Mouse (Mus musculus): Measurements from ENCODE around the gene Lrrc8c. TPM values are rescaled to one million over a fixed set of nuclear protein-coding genes. Genes with fewer than 3 reads are reported as not detected.

The Lrrc8c gene
- total RNA-seq, 2 experiments from 2014 or later: 8.3 to 11.0 TPM

DNA sequence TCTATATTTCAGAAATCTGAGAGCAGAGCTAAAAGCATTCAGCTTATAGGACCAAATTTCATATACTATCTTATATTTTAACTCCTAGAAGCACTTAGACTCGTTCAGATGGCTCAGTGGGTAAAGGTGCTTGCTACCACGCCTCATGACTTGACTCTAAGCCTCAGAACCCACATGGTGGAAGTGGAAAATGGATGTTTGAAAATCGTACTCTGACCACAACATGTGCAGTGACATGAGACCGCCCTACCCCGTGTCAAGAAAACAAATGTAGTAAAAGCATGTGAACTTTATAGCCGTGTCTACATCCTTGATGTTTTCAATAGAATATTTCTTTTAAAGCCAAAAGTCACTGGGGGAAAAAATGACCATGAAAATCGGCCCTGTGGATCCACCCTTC, 21.9 kb downstream of the Lrrc8c start:
- no peak for DNase-seq
- intact Hi-C loops (cut with DNase I): no loop called here

DNA sequence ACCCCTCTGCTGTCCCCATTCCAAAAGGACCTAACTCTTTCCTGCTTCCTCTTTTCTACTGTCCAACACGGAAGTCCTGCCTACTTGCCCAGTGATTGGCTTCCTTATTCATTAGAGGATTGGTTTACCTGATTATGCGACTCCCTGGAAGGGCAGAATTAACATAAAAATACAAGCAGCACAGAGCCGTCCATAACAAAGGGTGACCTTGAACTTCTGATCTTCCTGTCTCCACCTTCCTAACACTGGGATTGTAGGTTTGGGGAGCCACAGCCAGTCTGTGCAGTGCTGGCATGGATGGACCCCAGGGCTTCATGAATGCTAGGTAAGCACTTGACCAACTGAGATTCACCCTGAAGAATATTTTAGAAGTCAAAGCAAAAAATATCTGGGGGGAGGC, 25.9 kb downstream of the Lrrc8c start:
- DNase-seq: no peak
- intact Hi-C loops (cut with DNase I): no loop called here

DNA sequence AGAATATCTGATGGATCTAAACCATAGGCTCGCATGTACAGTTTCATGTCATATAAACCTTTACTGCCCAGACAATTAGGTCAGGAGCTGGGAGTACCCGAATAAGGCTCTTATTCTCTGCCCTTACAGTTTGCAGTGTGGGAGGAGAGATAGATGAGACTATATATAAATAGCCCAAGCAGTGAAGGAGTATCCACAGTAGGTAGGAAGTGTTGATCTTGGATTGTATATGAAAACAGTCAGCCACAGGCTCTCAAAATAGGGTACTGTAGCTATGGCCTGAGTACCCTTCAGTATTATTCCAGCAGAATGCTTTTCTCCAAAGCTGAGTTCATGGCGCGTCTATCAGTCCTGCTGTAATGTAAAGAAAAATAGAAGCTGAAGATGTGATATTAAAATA, 27.9 kb downstream of the Lrrc8c start:
- intact Hi-C loops (cut with DNase I): no loop called here

DNA sequence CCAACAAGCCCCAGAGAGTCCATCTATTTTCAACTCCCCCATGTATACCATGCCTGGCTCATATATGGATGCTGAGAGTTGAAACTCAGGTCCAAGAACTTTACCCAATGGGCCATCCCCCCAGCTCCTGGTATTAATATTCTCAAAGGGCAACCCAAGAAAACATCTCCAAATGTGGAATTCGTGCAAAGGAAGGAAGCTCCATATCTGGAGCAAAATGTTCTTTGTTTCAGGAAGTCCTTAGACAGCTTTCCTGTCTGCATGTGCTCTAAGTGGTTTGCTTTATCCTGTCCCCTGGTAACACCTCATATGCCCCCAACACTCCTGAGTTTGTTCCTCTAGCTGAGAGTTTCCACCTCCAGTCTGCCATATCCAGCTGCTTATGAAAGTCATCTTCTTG, 32.6 kb downstream of the Lrrc8c start:
- intact Hi-C loops (cut with DNase I): no loop called here
- DNase-seq: no peak

More for the DNA sequence above, 27.9 kb downstream of the Lrrc8c start:
- DNase-seq: no peak

DNA sequence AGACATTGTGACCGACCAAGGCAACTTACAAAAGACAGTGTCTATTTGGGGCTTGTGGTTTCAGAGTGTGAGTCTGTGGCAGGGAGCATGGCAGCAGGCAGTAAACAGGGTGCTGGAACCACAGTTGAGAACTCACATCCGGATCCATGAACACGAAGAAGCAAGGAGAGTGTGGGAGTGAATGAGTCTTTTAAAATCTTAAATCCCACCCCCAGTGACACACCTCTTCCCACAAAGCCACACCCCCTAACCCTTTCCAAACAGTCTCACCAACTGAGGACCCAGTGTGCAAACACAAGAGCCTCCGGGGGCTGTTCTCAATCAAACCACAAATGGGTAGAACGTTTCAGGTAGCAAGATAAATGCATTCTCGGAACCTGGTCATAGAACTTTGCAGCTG, 37.1 kb downstream of the Lrrc8c start:
- intact Hi-C loops (cut with DNase I): no loop called here
- DNase-seq: no peak

DNA sequence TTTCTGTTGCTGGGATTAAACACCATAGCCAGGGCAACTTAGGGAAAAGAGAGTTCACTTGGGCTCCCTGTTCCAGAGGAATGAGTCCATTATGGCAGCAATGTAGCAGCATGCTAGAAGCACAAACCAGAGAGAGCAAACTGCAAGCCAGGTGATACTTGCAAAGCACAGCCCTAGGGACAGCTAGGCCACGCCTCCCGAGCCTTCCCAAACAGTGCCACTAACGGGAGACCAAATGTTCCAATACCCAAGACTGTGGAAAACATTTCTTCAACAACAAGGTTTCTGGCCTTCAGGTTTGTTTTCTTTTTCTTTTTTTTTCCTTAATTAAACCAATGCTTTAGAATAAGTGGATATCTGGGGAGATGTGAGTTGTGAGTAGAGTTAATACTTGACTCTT, 38.2 kb downstream of the Lrrc8c start:
- no peak for DNase-seq
- intact Hi-C loops (cut with DNase I): no loop called here

DNA sequence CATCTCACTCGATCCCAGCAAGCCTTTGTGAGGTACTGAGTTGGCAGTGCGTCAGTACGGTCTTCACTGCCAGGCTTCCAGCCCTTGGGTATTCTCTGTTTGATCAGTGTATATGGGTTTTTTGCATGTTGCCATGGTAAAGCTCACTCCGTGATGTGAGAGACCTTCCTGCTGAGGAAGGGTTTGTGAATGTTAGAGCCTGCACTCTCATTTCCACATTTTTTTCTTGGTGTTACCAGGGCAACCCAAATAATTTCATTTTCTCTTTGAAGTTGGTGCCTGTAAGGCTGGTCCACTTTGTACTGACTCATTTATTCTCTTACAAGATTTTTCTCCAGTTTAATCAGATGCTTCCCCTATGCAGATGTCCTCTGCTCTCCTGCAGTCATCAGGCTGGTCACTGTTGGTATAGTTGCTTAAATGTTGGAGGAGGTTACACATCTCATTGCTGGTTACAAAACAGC, 38.6 kb downstream of the Lrrc8c start:
- intact Hi-C loops (cut with DNase I): no loop called here
- DNase-seq: no peak

DNA sequence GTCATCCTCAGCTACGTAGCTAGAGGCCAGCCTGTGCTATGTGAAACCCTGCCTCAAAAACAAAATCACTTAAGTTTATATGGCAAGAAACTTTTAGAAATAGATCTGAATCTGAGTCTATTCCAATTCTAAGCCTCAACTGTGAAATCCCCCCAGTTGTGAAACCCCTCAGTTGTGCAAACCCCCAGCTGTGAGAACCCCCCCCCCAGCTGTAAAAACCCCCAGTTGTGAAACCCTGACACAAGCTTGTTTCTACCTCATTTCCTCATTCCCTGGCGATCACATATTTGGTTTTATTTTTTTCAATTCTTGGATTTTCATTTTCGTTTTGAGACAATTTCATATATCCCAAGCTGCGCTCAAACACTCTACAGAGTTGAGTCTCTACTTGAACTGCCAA, 39.3 kb downstream of the Lrrc8c start:
- no peak for DNase-seq
- intact Hi-C loops (cut with DNase I): no loop called here

DNA sequence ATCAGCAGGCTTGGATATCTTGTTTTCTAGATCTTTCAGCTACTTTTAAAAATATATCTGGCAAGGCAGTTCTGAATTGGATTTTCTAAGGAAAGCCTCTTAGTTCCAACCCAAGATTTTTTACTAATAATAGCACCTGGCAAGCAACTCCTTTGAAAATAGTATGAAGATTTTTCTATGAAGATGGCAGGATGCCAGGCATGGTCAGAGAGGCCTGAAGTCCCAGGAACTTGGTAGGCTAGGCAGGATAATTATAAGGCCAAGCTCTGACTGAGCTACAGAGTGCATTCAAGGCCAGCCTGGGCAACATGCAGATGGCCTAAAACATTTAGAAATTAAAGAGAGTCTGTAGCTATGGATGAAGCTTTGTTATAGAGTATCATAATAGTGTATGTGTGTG, 42.7 kb downstream of the Lrrc8c start:
- intact Hi-C loops (cut with DNase I): no loop called here

DNA sequence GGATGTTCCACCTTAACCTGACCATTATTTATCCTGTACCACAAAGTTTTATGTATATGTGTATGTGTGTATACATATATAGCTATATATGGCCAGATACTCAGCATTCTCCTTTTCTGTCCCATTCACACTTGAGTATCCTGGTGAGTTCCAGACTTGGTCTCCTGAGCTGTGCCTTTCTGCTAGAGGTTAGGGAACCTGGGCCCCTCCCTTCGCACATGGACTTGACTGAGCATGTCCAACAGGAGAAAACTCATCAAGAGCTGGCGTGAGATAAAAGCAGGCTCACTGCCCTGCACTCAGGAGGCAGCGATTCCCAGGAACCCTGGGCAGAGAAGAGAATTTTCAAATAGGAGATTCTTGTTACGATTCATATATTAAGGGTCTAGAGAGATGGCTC, 45.6 kb downstream of the Lrrc8c start:
- no peak for DNase-seq
- intact Hi-C loops (cut with DNase I): no loop called here

More for the DNA sequence above, 42.7 kb downstream of the Lrrc8c start:
- no peak for DNase-seq

DNA sequence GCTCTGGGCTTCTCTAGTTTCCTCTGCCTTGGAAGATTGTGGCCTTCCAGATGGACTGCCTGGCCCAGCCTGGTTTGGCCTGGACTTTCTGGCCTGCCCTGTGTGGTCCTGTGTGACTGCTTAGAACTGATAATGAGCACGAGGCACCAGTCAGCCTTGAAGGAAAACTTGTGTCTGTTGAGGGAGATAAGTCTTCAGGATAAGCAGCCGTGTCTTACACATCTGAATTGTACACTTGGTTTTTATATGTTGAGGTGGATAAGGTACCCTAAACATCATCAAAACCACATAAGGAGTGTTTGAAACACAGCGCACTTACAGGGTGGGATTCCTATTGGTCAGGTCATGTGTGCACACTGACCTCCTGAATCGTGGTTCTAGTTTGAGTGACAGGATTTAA, 46.6 kb downstream of the Lrrc8c start:
- intact Hi-C loops (cut with DNase I): no loop called here
- DNase-seq: no peak

DNA sequence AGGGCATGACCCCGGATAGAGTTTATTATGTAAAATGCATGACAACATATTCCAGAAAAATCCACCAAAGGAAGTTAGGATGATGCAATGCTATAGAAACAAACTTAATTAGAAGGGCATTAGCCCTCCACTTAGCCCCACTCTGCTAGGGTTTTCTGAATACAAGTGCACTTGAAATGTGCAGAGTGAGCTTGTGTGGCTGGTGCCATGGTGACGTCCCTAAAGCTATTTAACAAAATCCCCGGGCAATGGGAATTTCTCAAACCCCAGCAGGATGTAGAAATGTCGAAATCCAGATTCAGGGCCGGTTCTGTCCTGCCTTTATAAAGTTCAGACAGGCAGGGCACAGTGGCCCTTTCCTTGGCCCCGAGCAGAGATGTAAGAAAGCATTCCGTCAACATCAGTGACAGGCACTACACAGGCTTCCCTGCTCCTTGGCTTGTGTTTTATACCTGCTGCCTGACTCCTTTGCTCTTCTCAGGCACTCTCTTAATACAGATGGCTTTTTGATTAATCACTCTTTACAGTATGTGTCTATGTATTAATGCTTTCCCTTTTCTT, 47.7 kb downstream of the Lrrc8c start:
- intact Hi-C loops (cut with DNase I): no loop called here

DNA sequence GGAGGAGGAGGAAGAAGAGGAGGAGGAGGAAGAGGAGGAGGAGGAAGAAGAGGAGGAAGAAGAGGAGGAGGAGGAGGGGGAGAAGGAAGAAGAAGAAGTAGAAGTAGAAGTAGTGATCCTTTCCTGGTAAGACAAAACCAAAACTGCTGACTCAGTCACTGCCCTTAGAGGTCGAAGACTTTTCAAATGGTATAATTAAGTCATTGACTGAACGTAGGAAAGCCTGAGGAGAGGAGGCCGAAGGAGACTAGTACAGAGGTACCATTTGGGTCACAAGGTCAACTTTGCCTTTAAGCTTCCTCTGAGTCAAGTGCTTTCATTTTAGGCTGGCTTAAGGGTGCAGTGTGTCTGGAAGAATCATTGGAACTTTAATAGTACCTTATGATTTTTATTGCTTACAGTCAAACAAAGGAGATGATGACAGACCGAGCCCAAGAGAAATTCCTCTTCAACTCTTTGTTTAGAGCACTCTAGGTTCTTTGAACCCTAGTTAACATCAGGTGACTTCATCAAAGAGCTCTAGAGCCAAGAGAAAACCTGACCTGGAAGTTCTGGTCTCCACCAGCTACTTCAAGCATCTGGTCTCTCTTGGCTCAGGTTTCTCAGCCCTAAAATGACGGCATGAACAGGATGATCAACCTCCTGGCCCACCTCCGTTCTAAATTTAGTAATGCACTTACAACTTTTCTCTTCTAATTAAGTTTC, 49.0 kb downstream of the Lrrc8c start:
- intact Hi-C loops (cut with DNase I): no loop called here
- DNase-seq: no peak

More for the DNA sequence above, 47.7 kb downstream of the Lrrc8c start:
- no peak for DNase-seq

DNA sequence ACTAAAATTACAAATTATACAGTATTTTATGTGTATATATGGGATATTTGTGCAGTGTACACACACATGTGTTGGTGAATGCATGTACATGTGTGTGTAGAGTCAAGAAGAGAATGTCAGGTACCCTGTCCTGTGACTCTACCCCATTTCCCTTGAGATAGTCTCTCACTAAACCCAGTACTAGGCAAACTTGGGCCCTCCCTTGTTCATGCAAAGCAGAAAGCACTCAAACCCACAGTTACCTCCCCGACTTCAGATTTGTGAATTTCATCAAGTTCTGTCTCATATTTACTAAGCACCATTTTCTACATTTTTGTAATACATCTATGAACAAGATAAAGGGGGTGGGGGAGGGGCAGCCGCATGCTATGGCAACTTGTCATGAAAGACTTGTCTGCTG, 50.0 kb downstream of the Lrrc8c start:
- DNase-seq: no peak
- intact Hi-C loops (cut with DNase I): no loop called here

DNA sequence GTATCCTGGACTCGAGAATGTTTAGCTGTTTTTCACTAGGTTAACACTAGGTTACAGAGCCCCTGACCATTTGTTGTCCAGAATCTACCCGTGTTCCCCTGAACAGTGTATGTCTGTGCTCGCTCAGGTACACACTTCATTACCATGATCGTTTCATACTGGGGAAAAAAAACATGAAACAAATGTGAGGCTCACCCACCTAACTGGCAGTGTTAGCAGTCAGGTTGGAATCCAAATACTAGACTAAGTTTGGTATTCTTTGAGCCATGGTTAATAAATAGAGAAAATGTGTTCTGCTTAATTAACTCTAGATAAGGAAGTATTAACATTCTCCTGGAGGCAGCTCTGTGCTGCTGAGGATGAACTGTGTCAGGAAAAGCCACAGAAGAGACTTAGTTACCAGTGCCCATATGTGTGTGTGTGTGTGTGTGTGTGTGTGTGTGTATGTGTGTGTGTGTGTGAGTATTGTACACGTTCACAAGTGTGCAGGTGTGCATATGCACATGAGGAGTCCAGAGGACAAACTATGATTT, 53.0 kb downstream of the Lrrc8c start:
- no peak for DNase-seq

DNA sequence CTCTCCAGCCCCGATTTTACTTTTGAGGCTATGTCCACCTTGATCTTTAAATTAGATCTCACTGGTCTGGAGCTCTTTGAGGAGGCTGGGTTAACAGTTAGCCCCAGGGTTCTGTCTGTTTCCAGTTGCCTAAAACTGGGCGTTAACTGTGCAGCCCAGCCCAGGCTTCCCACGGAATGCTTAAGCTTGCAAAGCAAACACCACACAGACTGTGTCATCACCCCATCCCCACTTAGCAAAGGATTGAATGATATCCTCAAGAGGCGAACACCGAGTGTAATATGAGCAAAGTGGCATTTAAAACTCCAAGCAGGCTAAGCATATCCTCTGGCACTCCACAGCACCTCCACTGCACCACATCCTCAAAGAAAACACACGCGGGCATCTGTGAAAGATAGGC, 53.7 kb downstream of the Lrrc8c start:
- intact Hi-C loops (cut with DNase I): no loop called here
- no peak for DNase-seq

More for the DNA sequence above, 53.0 kb downstream of the Lrrc8c start:
- intact Hi-C loops (cut with DNase I): no loop called here

DNA sequence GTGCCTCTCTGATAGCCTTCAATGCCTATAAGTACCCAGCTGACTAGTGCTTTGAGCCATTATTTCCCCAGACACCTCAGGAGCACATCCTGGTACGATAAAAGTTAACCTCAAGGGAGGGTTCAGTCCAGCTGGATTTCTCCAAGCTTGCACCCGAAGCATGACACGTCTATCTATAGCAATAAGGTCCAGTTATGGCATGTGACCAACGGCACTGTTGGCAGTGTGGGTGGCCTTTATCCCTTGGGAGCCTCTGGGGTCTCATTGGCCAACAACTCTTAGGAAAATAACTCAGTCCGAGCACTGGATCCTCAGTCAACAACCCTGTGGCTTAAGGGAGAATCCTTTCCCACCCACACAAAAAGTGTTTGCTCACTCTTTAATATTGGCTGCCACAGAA, 55.6 kb downstream of the Lrrc8c start:
- DNase-seq: no peak
- intact Hi-C loops (cut with DNase I): no loop called here

DNA sequence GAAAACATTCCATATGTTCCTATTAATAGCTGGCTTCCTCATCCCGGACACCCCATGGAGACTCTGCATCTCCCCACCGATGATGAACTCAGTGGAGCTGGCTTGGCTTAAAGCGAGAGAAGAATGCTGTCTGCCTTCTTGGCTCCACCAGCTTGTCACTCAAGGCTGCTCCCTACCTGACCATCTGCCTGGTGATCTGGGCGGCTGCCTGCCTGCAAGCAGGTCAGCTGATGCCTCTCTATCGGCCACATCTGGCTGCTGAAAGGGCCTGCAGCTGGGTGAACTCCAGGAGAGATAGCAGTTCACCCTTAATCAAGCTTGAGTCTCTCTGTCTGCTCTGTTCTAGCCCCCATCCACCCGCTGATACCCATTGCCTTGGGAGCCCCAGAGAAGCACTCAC, 56.7 kb downstream of the Lrrc8c start:
- DNase-seq: no peak
- intact Hi-C loops (cut with DNase I): no loop called here

DNA sequence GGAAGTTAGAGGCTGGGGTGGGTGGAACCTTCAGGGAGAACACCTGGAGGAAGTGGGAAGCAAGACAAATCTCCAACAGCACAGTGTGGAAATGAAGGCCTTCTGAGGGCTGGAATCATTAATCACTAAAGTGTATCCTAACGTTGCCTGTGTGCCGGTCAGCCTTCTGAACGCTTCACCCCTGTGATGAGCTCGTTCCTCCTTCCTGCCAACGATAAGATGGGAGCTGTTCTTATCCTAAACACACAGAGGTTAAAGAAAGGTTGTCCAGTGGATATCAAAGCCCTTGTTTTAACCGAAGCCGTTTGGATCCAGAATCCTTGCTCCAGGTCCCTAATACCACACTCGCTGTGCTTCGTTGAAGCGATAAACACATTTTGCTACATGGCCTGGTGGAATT, 61.7 kb downstream of the Lrrc8c start:
- intact Hi-C loops (cut with DNase I): no loop called here
- DNase-seq: no peak

DNA sequence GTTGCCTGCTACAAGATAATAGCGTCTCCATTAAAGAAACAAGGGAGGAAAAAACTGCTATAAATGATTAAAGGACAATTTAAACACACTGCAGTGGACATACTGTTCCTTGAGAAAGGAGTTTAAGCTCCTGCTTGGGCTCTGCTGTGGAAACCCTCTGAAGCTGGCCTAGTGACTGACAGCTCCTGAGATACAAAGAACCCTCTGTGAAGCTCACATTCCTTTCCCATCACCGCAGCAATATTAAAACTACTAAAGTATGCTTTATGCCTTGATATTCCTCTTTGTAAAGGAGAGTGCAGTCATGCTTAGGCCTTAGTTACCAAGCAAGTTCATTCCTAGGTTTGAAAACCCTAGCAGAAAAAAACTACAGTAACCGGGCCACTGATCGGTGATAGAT, 66.7 kb downstream of the Lrrc8c start:
- intact Hi-C loops (cut with DNase I): no loop called here
- DNase-seq: no peak

DNA sequence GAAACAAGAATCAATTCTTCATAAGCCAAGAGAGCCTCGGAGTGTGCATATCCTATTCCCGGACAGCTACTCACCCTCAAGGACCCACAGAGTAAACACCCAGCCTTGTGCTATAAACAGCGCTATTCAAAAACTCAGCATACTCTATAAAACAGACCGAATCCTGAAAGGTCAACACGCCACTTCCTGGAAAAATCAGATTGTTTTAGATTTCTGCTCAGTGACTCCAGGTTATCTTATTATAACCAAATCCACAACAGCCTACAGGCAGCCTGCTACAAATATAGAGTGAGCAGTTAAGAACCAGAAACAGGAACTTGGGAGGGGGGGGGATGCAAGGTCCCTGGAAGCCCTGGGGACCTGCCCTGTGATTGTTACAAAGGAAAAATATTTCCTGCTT, 67.5 kb downstream of the Lrrc8c start:
- intact Hi-C loops (cut with DNase I): no loop called here
- no peak for DNase-seq

DNA sequence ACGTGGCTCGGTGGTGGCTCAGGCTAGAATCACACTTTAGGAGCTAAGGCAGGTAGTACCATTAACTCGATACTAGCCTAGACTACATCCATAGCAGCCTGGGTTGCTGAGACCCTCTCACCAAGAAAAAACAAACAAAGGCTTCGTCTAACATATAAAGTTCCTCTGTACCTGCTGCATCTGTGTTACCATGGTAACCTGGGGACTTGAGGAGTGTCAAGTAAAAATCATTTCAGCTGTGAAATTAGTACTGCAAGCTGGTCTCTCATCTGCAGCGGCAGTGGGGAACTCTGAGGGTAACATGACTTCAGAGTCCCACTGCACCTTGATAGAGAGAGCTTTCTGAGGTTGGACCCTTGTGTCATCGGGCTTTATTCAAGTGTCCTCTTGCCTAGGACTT, 68.3 kb downstream of the Lrrc8c start:
- intact Hi-C loops (cut with DNase I): no loop called here
- DNase-seq: no peak

All from gastrocnemius, postnatal 36 days (tissue).